Mouse (Mus musculus) liver, embryonic 14.5 days (tissue): ENCODE data around the gene Rimklb. TPM values are rescaled to one million over a fixed set of nuclear protein-coding genes. Genes with fewer than 3 reads are reported as not detected.

Experiments
- ATAC-seq: fragments of 200-750 bp; cut with Nextera tagmentation; 2 replicates; pipeline ENCODE4 v1.8.0; 2017; ENCODE audit warnings: moderate number of reproducible peaks, mild to moderate bottlenecking, moderate library complexity; ENCODE audit not compliant: insufficient read depth
- DNase-seq, 3 experiments: peaks; one replicate each; pipeline ENCODE4 v3.0.0-alpha.2; 2012 to 2013; ENCODE audit warnings: low read depth in 3 of 3, low spot score in 3 of 3
- H3K27ac ChIP-seq: fragments of 300-500 bp; sonication (generic); 2 replicates; pipeline ENCODE4 v1.5.1; 2014; ENCODE audit warnings: moderate library complexity, mild to moderate bottlenecking, control low read depth, inconsistent platforms
- H3K27me3 ChIP-seq: fragments of 300-500 bp; sonication (generic); 2 replicates; pipeline ENCODE4 v1.6.1; 2014; ENCODE audit warnings: mild to moderate bottlenecking, low read length, moderate library complexity; ENCODE audit not compliant: control insufficient read depth, insufficient read depth
- H3K36me3 ChIP-seq: fragments of 300-500 bp; sonication (generic); replicated peaks from 2 replicates; pipeline ENCODE4 v1.6.1; 2014; ENCODE audit warnings: low read depth; ENCODE audit not compliant: control insufficient read depth, insufficient read depth
- H3K4me1 ChIP-seq, 2 experiments: fragments of 200-500 bp in 1 of 2; fragments of 300-500 bp in 1 of 2; sonication (generic) in 1 of 2; replicated peaks; 2 replicates each; pipeline ENCODE4 v1.6.1; 2012 to 2014; ENCODE audit warnings: antibody characterized with exemption in 1 of 2, inconsistent platforms in 1 of 2, low read length in 1 of 2; ENCODE audit not compliant: control insufficient read depth in 2 of 2, insufficient read depth in 2 of 2
- H3K4me2 ChIP-seq: fragments of 300-500 bp; sonication (generic); 2 replicates; pipeline ENCODE4 v1.6.1; 2014; ENCODE audit warnings: low read depth, mild to moderate bottlenecking, control low read depth, moderate library complexity
- H3K4me3 ChIP-seq, 2 experiments: fragments of 200-500 bp in 1 of 2; fragments of 300-500 bp in 1 of 2; sonication (generic) in 1 of 2; 2 replicates each; pipeline ENCODE4 v1.5.1; 2012 to 2014; ENCODE audit warnings: low read depth in 2 of 2, low read length in 2 of 2, mild to moderate bottlenecking in 2 of 2, control low read depth in 1 of 2, inconsistent platforms in 1 of 2, moderate library complexity in 1 of 2; ENCODE audit not compliant: insufficient read depth in 1 of 2
- H3K9ac ChIP-seq: fragments of 300-500 bp; sonication (generic); replicated peaks from 2 replicates; pipeline ENCODE4 v1.6.1; 2014; ENCODE audit warnings: mild to moderate bottlenecking, control low read depth, moderate library complexity
- H3K9me3 ChIP-seq: fragments of 300-500 bp; sonication (generic); 2 replicates; pipeline ENCODE4 v1.6.1; 2016; ENCODE audit warnings: low read length, mixed read lengths; ENCODE audit not compliant: control insufficient read depth
- CTCF ChIP-seq: IDR thresholded peaks from 2 replicates; pipeline ENCODE4 v1.5.1; 2016; ENCODE audit warnings: antibody characterized with exemption, low read depth, control low read depth
- EP300 ChIP-seq: IDR thresholded peaks from 2 replicates; pipeline ENCODE4 v1.6.1; 2016; ENCODE audit warnings: antibody characterized with exemption, low read depth
- WGBS: fragments of 180-500 bp; shearing (Covaris S2); extraction: QIAGEN DNeasy Blood & Tissue Kit; methylation state at CpG from one replicate; pipeline ENCODE4 v1.1.7; 2014; ENCODE audit not compliant: insufficient replicate concordance; 5-methylcytosine and 5-hydroxymethylcytosine counted together
- polyA plus RNA-seq, 2 experiments: library from polyadenylated mRNA; depleted of rRNA in 1 of 2; stranded (reverse) in 1 of 2; unstranded in 1 of 2; fragments of >200 nt; fragmentation: Nextera tagmentation in 1 of 2; extraction: Ambion mirVana in 1 of 2; gene quantifications; 2 replicates each; pipeline versions ENCODE4 v1.2.1 to v1.2.3; 2012 to 2014

Gene Rimklb
- polyA plus RNA-seq, 2 experiments: 0.74 to 1.1 TPM

DNA sequence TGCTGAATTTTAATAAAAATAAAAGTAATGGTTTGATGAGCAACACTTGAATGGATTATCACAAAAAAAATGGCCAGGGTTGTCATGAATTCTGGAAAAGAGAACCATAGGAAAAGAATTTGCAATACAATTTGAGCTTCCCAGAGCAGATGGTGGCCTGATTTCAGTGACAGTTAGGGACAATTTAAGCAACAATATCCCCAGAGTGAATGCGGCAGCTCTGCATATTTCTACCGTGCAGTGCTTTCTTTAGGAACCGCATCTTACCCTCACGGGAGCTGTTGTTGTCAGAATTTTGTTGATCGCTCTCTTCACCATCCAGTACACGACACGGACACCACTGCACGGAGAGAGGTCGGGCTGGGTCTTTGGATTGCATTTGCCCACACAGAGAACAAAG is 41.0 kb upstream of the Rimklb start:
- no peak for ATAC-seq
- 75% methylated on average over 9 of the region's 9 CpGs for WGBS
- DNase-seq: no peak
- H3K9ac ChIP-seq: no peak overlapping the region
- no peaks in the 10 kb centered on the region for H3K36me3 ChIP-seq
- H3K27me3 ChIP-seq: no peaks in the 10 kb centered on the region
- H3K4me3 ChIP-seq: no peak overlapping the region
- H3K27ac ChIP-seq: no peak overlapping the region
- H3K4me2 ChIP-seq: no peak overlapping the region
- no peaks in the 10 kb centered on the region for H3K4me1 ChIP-seq
- TF ChIP-seq EP300 (no peak), CTCF (no peak)
- no peaks in the 10 kb centered on the region for H3K9me3 ChIP-seq

DNA sequence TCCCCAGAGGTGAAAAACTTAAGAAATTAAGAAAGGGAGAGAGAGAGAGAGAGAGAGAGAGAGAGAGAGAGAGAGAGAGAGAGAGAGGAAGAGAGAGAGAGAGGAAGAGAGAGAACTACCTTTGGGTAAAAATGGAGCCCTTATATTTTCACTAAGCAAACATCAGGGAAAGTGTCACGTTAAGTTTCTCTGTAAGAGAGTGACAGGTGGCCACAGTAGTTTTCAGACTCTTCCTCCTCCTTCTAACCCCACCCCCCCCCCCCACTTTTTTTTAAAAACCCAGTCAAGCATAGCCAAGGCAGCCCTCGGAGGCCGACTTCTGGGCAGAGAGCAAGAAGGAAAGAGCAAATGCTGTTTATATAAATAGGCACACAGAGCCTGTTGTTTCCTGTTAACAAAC is 35.5 kb upstream of the Rimklb start:
- TF ChIP-seq CTCF (no peak), EP300 (no peak)
- DNase-seq: no peak
- Histone ChIP-seq H3K36me3 (no peaks in the 10 kb centered on the region), H3K27me3 (no peaks in the 10 kb centered on the region), H3K27ac (no peak overlapping the region), H3K4me2 (no peak overlapping the region), H3K4me3 (no peak overlapping the region), H3K9me3 (no peaks in the 10 kb centered on the region), H3K4me1 (no peaks in the 10 kb centered on the region), H3K9ac (no peak overlapping the region)
- 31% methylated on average over 3 of the region's 3 CpGs for WGBS
- no peak for ATAC-seq

DNA sequence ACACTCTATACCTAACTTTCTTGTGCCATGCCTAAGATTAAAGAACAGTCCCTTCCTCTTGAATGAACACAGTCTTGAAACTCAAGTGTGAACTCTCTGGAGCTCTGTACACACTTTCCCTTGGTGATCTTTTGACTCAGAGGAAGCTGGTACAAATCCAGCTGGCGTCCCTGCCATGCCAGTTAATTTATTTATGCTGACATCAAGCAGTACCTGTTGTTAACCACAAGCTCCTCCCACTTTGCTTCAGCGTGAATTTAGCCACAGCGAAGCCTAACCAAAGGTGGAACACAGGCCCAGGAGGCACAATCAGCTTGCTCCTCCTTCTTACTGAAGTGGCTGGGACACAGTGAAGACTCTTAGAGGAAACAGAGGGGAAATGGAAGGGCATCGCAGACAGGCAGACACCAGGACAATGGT is 34.3 kb upstream of the Rimklb start:
- Histone ChIP-seq H3K4me2 (no peak overlapping the region), H3K4me3 (peak overlapping the region in 1 of 2 experiments; percentile 23; a peak in 1 of 4 replicates), H3K9ac (no peak overlapping the region), H3K9me3 (no peaks in the 10 kb centered on the region), H3K27me3 (no peaks in the 10 kb centered on the region), H3K4me1 (no peaks in the 10 kb centered on the region), H3K27ac (no peak overlapping the region), H3K36me3 (no peaks in the 10 kb centered on the region)
- DNase-seq (peak in 1 of 3 experiments; percentile 2), ATAC-seq (no peak)
- 5% methylated on average over 4 of the region's 4 CpGs for WGBS
- TF ChIP-seq EP300 (no peak), CTCF (no peak)

DNA sequence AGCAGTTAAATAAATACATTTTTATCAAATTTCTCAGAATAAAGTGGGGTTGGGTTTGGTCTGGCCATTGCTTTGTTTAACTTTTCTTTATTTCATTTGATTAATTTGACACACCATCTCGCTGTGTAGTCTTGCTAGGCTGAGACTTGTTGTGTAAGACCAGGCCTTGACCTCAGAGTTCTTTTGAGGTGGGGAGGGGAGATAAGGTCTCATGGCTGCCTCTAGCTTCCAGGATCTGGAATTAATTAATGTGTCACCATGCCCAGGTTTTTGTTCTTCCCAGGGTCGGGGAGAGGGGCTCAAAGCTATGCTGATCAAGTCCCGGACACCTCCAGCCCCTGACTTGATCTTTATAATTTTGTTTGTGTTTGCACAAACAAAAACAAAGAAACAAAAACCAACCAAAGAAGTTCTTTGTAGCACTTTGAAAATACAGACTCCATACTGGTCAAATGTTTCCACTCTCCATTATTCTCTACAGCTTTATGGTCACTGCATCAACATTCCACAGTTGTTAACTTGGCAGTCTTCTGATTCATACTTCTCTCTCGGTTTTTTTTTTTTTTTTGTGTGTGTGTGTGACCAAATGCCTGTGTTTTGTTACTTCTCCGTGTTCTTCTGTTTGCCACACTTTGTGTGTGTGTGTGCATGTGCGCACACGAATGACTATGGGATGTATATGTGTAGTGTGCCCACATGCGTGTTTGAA is 33.1 kb upstream of the Rimklb start:
- 56% methylated on average over 8 of the region's 8 CpGs for WGBS
- Histone ChIP-seq H3K9ac (no peak overlapping the region), H3K4me1 (no peaks in the 10 kb centered on the region), H3K36me3 (no peaks in the 10 kb centered on the region), H3K4me3 (no peak overlapping the region), H3K9me3 (no peaks in the 10 kb centered on the region), H3K27me3 (no peaks in the 10 kb centered on the region), H3K27ac (no peak overlapping the region), H3K4me2 (no peak overlapping the region)
- ATAC-seq: no peak
- DNase-seq: no peak
- TF ChIP-seq EP300 (no peak), CTCF (no peak)

DNA sequence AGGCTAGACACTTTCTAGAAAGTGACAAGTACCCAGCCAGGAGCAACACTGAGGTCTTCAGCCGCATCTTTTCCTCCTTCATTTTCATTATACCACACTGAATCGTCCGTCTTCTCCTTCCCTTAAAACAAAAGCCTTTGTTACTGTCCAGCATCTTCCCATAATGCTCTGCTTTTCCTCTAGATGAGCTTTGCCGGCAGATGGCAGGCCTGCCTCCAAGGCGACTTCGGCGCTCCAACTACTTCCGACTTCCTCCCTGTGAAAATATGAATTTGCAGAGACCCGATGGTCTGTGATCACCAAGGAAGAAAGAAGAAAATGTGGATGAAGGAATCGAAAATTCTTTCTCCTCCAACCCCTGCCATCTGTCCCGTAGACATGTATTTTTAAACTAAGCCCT is 29.6 kb upstream of the Rimklb start:
- TF ChIP-seq EP300 (no peak), CTCF (no peak)
- ATAC-seq (no peak), DNase-seq (no peak)
- 65% methylated on average over 11 of the region's 11 CpGs for WGBS
- H3K27me3 ChIP-seq: no peaks in the 10 kb centered on the region
- no peak overlapping the region for H3K4me3 ChIP-seq
- H3K4me2 ChIP-seq: no peak overlapping the region
- no peak overlapping the region for H3K9ac ChIP-seq
- H3K36me3 ChIP-seq: no peaks in the 10 kb centered on the region
- no peaks in the 10 kb centered on the region for H3K4me1 ChIP-seq
- H3K27ac ChIP-seq: no peak overlapping the region
- no peaks in the 10 kb centered on the region for H3K9me3 ChIP-seq
